Mouse (Mus musculus) olfactory bulb, adult 2 months (tissue): ENCODE data around the gene Dnah10.

Source experiments
- CTCF ChIP-seq: fragments of 200-500 bp; IDR thresholded peaks from 2 replicates; pipeline ENCODE4 v1.5.1; 2012; ENCODE audit warnings: low read depth, mild to moderate bottlenecking, low read length, moderate library complexity; ENCODE audit not compliant: insufficient read depth
- POLR2A ChIP-seq: fragments of 200-500 bp; IDR thresholded peaks from 2 replicates; pipeline ENCODE4 v1.6.1; 2012; ENCODE audit warnings: mild to moderate bottlenecking, low read depth, low read length, moderate library complexity; ENCODE audit not compliant: insufficient read depth

DNA sequence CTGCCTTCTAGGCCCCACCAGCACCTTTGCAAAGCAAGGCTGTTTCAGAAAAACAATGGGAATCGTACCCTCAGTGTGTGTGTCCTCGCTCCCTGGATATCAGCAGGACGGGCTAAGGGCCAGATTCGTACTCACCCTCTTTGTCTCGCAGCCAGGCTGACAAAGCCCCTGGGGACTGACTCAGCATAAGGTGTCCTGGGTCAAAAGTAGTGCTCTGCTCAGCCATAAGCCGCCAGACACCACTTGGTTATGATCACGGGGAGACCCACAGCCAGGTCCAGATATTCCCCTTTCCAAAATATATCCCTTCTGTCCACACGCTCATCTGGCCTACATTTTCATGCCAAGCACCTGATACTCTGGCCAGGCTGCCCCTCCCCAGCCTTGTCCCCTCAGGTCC is 118.5 kb downstream of the Dnah10 start:
- no peak for TF ChIP-seq POLR2A
- no peak for TF ChIP-seq CTCF
